Mouse (Mus musculus): Measurements from ENCODE around the gene Gm8374. TPM values are rescaled to one million over a fixed set of nuclear protein-coding genes. Genes with fewer than 3 reads are reported as not detected.
"Not testable (repeated sequence)": the region's sequence is repeated elsewhere in the genome, so short reads cannot be mapped to it uniquely, and the experiment has no call there.

The Gm8374 gene
- not detected for total RNA-seq (2021)

GRCm38 (mm10) chr14:7365034-7365433, at the start of gene Gm8374:
Gm8374 (minus strand) TSS chr14:7365134.
- DNase-seq (ENCODE audit: low spot score in 2 of 2); intact Hi-C loops (cut with DNase I): not testable (repeated sequence)

GRCm38 (mm10) chr14:7332295-7332694, 32.6 kb downstream of the Gm8374 start, which contains the start of gene Gm5797:
Gm5797 (minus strand) TSS chr14:7332395.
- intact Hi-C loops (cut with DNase I); DNase-seq (ENCODE audit: low spot score in 2 of 2): not testable (repeated sequence)

- intact Hi-C loops (cut with DNase I): not testable (repeated sequence)
- peak; percentile 5 to 13 for DNase-seq (ENCODE audit: low spot score in 2 of 2)
Observed at GRCm38 (mm10) chr14:7315093-7315492, 49.8 kb downstream of the Gm8374 start.

- intact Hi-C loops (cut with DNase I): not testable (repeated sequence)
- DNase-seq (ENCODE audit: low spot score in 2 of 2): peak; percentile 1 to 2
Observed at GRCm38 (mm10) chr14:7314661-7315060, 50.3 kb downstream of the Gm8374 start, which contains the start of gene Gm3739. Gm3739 (minus strand) TSS chr14:7315049.

Other genes starting within 250 kb of the Gm8374 start
- gene Gm6676, start 239.7 kb downstream of the Gm8374 start, total RNA-seq (2021): not detected
- gene Gm3512, start 190.6 kb downstream of the Gm8374 start, total RNA-seq (2021): 1 to 10 TPM; 1.5 TPM
- gene Gm16434, start 170.6 kb downstream of the Gm8374 start, total RNA-seq (2021): not detected
- not detected for gene Gm3727, start 100.4 kb downstream of the Gm8374 start, total RNA-seq (2021)
- under 1 TPM; 0.44 to 0.64 TPM for gene Gm3739, start 50.1 kb downstream of the Gm8374 start, total RNA-seq (2021)
- not detected for gene Gm5797, start 32.7 kb downstream of the Gm8374 start, total RNA-seq (2021)
- gene Gm3755, start 85.8 kb upstream of the Gm8374 start, total RNA-seq (2021): not detected
- under 1 TPM in 1 of 2 experiments, not detected in 1; 0.53 TPM for gene Gm3752, start 118.6 kb upstream of the Gm8374 start, total RNA-seq (2021)
- gene Gm3558, start 203.4 kb upstream of the Gm8374 start, total RNA-seq (2021): 1 to 10 TPM; 4.8 to 6.4 TPM
- not detected for gene Gm10338, start 230.5 kb upstream of the Gm8374 start, total RNA-seq (2021)

Data from left cerebral cortex, postnatal 25 days (tissue).